Mouse (Mus musculus) embryonic facial prominence, embryonic 14.5 days (tissue): ENCODE measurements around the gene Vmn1r86. TPM values are rescaled to one million over a fixed set of nuclear protein-coding genes. Genes with fewer than 3 reads are reported as not detected.

ENCODE experiments used
- ATAC-seq: fragments of 200-750 bp; cut with Nextera tagmentation; 2 replicates; pipeline ENCODE4 v1.8.0; 2017; ENCODE audit warnings: low read depth, moderate number of reproducible peaks, moderate TSS enrichment
- DNase-seq: peaks from one replicate; pipeline ENCODE4 v3.0.0-alpha.2; 2015; ENCODE audit warnings: low spot score
- H3K27ac ChIP-seq: fragments of 300-500 bp; sonication (generic); replicated peaks from 2 replicates; pipeline ENCODE4 v1.5.1; 2014; ENCODE audit warnings: low read depth, mild to moderate bottlenecking, low read length, moderate library complexity
- H3K27me3 ChIP-seq: fragments of 300-500 bp; sonication (generic); replicated peaks from 2 replicates; pipeline ENCODE4 v1.6.1; 2014; ENCODE audit warnings: low read length; ENCODE audit not compliant: control insufficient read depth, insufficient read depth
- H3K36me3 ChIP-seq: fragments of 300-500 bp; sonication (generic); 2 replicates; pipeline ENCODE4 v1.6.1; 2014; ENCODE audit warnings: low read length, mixed read lengths; ENCODE audit not compliant: control insufficient read depth, insufficient read depth
- H3K4me1 ChIP-seq: fragments of 300-500 bp; sonication (generic); 2 replicates; pipeline ENCODE4 v1.6.1; 2014; ENCODE audit warnings: antibody characterized with exemption, low read length; ENCODE audit not compliant: control insufficient read depth, insufficient read depth
- H3K4me2 ChIP-seq: fragments of 300-500 bp; sonication (generic); 2 replicates; pipeline ENCODE4 v1.6.1; 2014; ENCODE audit warnings: low read depth, mild to moderate bottlenecking, low read length, moderate library complexity, mixed read lengths
- H3K4me3 ChIP-seq: fragments of 300-500 bp; sonication (generic); 2 replicates; pipeline ENCODE4 v1.5.1; 2014; ENCODE audit warnings: low read depth, mild to moderate bottlenecking, low read length
- H3K9ac ChIP-seq: fragments of 300-500 bp; sonication (generic); 2 replicates; pipeline ENCODE4 v1.6.1; 2014; ENCODE audit warnings: low read depth, mild to moderate bottlenecking, low read length, moderate library complexity, mixed read lengths
- H3K9me3 ChIP-seq: fragments of 300-500 bp; sonication (generic); 2 replicates; pipeline ENCODE4 v1.6.1; 2016; ENCODE audit warnings: low read length; ENCODE audit not compliant: control insufficient read depth
- WGBS: fragments of 180-500 bp; shearing (Covaris S2); extraction: QIAGEN DNeasy Blood & Tissue Kit; methylation state at CpG from one replicate; pipeline ENCODE4 v1.1.7; 2014; 5-methylcytosine and 5-hydroxymethylcytosine counted together
- polyA plus RNA-seq: library from polyadenylated mRNA; unstranded; fragments of >200 nt; fragmentation: Nextera tagmentation; extraction: Ambion mirVana; gene quantifications from 2 replicates; pipeline ENCODE4 v1.2.1, GENCODE M21; 2014

Vmn1r86 gene
- polyA plus RNA-seq, 1 experiment from 2014 or later = not detected

GRCm38 (mm10) chr7:13059536-13059935 lies 60.2 kb downstream of the Vmn1r86 start:
- H3K36me3 ChIP-seq = no peaks in the 10 kb centered on the region
- no peaks in the 10 kb centered on the region for H3K27me3 ChIP-seq
- no peak overlapping the region for H3K9ac ChIP-seq
- DNase-seq (no peak), ATAC-seq (no peak)
- no peaks in the 10 kb centered on the region for H3K9me3 ChIP-seq
- no peak overlapping the region for H3K4me2 ChIP-seq
- no peaks in the 10 kb centered on the region for H3K4me1 ChIP-seq
- 89% methylated on average over 9 of the region's 9 CpGs for WGBS
- no peak overlapping the region for H3K4me3 ChIP-seq
- no peak overlapping the region for H3K27ac ChIP-seq

DNA sequence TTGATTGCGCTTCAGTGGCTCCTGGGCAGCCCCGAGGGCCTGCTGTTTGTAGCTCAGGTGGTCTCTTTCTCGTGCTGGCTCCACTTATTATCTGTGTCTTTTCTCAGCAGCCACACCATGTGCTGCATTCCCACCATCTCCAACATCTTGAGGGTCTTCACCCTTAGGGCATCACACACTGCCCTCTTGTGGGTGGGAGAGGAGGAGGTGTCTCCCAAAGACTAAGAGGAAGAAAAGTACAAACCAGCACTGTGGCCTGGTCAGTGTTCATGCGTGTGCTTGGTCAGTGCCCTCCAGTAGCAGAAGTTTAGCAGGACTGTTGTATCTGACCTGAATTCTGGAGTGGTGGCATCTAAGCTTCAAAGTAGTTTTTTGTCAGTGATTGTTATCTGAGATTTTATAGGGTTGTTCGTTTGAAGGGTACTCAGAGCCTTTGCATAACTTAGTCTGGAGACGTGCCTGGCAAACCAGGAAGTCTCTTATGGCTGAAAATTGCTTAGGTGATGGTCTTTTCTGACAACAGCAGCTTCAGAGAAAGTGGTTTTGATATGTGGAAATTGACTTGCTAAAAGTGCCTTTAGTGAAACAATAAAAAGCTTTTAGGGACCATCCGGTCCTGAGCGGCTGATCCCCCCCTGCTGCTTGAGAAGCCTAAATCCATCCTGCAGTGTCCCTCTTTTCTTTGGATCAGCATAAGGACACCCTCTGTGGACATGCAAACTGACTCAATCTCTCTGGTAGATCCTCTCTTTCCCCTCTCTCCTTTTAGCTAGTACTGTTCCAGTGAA lies 62.6 kb downstream of the Vmn1r86 start:
- Histone ChIP-seq H3K27me3 (no peaks in the 10 kb centered on the region), H3K4me1 (peaks cover 4% of the 10 kb centered on the region; the same call in 1 of the 2 replicates), H3K27ac (no peak overlapping the region), H3K4me3 (no peak overlapping the region), H3K9me3 (no peaks in the 10 kb centered on the region), H3K9ac (no peak overlapping the region), H3K36me3 (no peaks in the 10 kb centered on the region), H3K4me2 (no peak overlapping the region)
- no peak for ATAC-seq
- DNase-seq = no peak
- 63% methylated on average over 8 of the region's 8 CpGs for WGBS

- under 1% methylated on average over 41 of the region's 41 CpGs for WGBS
- peak within 1 kb of the TSS; percentile 70 for H3K9ac ChIP-seq
- H3K36me3 ChIP-seq = no peaks in the 10 kb centered on the region
- H3K4me2 ChIP-seq = peak within 1 kb of the TSS; percentile 73
- H3K4me3 ChIP-seq = peak within 1 kb of the TSS; percentile 57
- H3K27ac ChIP-seq = peak within 1 kb of the TSS; percentile 77; the same call in 1 of the 2 replicates
- H3K27me3 ChIP-seq = no peaks in the 10 kb centered on the region
- peaks cover 4% of the 10 kb centered on the region; the same call in 1 of the 2 replicates for H3K4me1 ChIP-seq
- ATAC-seq (peak; percentile 97), DNase-seq (peak; percentile 99)
- no peaks in the 10 kb centered on the region for H3K9me3 ChIP-seq
Observed at GRCm38 (mm10) chr7:13054287-13055010, 65.3 kb downstream of the Vmn1r86 start, which contains the start of gene Mzf1. Mzf1 (minus strand) TSS chr7:13054764.

DNA sequence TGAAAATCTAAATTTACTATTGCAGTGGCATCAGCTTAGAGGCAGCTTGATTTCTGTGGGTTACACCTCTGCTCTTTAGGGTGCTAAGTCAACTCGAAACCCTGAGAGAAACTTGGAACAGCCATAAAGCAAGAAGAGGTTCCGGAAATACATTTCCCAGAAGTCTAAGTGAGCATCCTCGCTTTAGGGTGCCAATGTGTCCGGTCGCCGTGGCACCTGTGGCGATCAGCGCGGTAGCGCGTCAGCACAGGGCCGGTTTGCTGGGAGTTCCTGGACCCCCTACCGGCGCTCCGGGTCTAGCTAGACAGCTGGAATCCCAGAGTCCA lies 65.8 kb downstream of the Vmn1r86 start:
- ATAC-seq (no peak), DNase-seq (no peak)
- Histone ChIP-seq H3K4me3 (peak overlapping the region; percentile 57), H3K9me3 (no peaks in the 10 kb centered on the region), H3K36me3 (no peaks in the 10 kb centered on the region), H3K9ac (peak overlapping the region; percentile 70), H3K4me1 (peaks cover 4% of the 10 kb centered on the region; the same call in 1 of the 2 replicates), H3K27me3 (no peaks in the 10 kb centered on the region), H3K27ac (peak overlapping the region; percentile 77; the same call in 1 of the 2 replicates), H3K4me2 (peak overlapping the region; percentile 73)
- 3% methylated on average over 14 of the region's 15 CpGs for WGBS

DNA sequence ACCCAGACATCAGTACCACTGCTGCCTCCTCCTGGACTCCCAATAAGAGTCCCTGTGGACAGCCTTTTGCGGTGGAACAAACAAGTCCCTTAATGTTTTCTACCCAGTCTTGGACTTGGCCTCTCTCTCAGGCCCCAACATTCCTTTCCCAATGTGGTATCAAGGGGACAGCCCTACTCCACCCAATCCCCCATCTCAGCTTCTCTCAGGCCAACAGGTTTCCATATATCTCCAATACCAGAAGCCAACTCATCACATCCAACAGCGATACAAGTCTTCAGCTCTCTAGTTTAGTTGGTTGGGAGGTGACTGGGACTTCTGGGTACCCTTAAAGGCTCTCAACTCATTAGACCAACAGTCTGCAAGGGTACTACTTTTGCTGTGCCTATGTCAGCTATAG lies 66.2 kb downstream of the Vmn1r86 start:
- 0 out of 2 replicates have a peak overlapping the region, but pooled peaks have one; percentile 77 for H3K27ac ChIP-seq
- H3K4me3 ChIP-seq = peak overlapping the region; percentile 57
- H3K27me3 ChIP-seq = no peaks in the 10 kb centered on the region
- ATAC-seq (no peak), DNase-seq (no peak)
- WGBS = 94% methylated on average over 2 of the region's 2 CpGs
- no peaks in the 10 kb centered on the region for H3K36me3 ChIP-seq
- peak overlapping the region; percentile 70; the same call in 1 of the 2 replicates for H3K9ac ChIP-seq
- H3K4me1 ChIP-seq = peaks cover 4% of the 10 kb centered on the region; the same call in 1 of the 2 replicates
- H3K4me2 ChIP-seq = peak overlapping the region; percentile 73
- H3K9me3 ChIP-seq = no peaks in the 10 kb centered on the region

DNA sequence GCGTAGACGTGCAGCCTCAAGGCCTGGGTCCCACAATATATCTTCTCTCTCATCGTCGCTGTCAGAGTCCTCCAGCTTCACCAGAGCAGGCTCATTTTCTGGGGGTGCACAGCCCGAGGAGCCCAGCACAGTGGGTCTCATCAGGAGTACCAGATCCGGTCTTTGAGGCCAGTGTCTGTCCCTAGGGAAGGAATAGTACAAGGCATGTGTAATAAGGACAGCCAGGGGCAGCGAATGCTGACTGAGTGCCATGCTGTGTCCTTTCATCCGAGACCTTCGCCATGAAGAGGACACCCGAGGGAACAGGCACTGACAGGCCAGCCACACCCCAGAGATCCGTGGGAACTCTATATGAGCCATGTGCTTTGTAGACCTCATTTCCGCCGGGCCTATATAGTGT lies 66.7 kb downstream of the Vmn1r86 start:
- H3K4me2 ChIP-seq = no peak overlapping the region
- ATAC-seq (no peak), DNase-seq (no peak)
- no peak overlapping the region for H3K4me3 ChIP-seq
- H3K4me1 ChIP-seq = peaks cover 4% of the 10 kb centered on the region; the same call in 1 of the 2 replicates
- no peak overlapping the region for H3K9ac ChIP-seq
- no peaks in the 10 kb centered on the region for H3K36me3 ChIP-seq
- no peaks in the 10 kb centered on the region for H3K9me3 ChIP-seq
- no peaks in the 10 kb centered on the region for H3K27me3 ChIP-seq
- H3K27ac ChIP-seq = no peak overlapping the region
- 90% methylated on average over 13 of the region's 13 CpGs for WGBS

Other genes starting within 250 kb of the Vmn1r86 start
- 4.9 and 5.3 TPM in 2 replicates for gene Zfp128, start 238.7 kb downstream of the Vmn1r86 start, polyA plus RNA-seq
- gene Zscan22, start 222.1 kb downstream of the Vmn1r86 start, polyA plus RNA-seq = 15.1 and 16.6 TPM in 2 replicates
- 1,364 and 1,371 TPM in 2 replicates for gene Rps5, start 197.6 kb downstream of the Vmn1r86 start, polyA plus RNA-seq
- gene Rnf225, start 192.5 kb downstream of the Vmn1r86 start, polyA plus RNA-seq = 0.43 and 0.49 TPM in 2 replicates
- 9.4 and 10.9 TPM in 2 replicates for gene Zfp324, start 154.1 kb downstream of the Vmn1r86 start, polyA plus RNA-seq
- gene Zfp446, start 142.1 kb downstream of the Vmn1r86 start, polyA plus RNA-seq = 2.5 and 3.8 TPM in 2 replicates
- gene Slc27a5, start 121.7 kb downstream of the Vmn1r86 start, polyA plus RNA-seq = not detected in 2 replicates
- gene Trim28, start 120.8 kb downstream of the Vmn1r86 start, polyA plus RNA-seq = 321 and 352 TPM in 2 replicates
- gene Zbtb45, start 109.9 kb downstream of the Vmn1r86 start, polyA plus RNA-seq = 20.0 and 23.6 TPM in 2 replicates
- 162 and 169 TPM in 2 replicates for gene Chmp2a, start 85.1 kb downstream of the Vmn1r86 start, polyA plus RNA-seq
- 140 and 147 TPM in 2 replicates for gene Ube2m, start 81.6 kb downstream of the Vmn1r86 start, polyA plus RNA-seq
- gene Mzf1, start 65.2 kb downstream of the Vmn1r86 start, polyA plus RNA-seq = 2.9 and 4.1 TPM in 2 replicates
- not detected in 2 replicates for gene Vmn1r85, start 24.7 kb downstream of the Vmn1r86 start, polyA plus RNA-seq
- gene Vmn1r87, start 20.2 kb upstream of the Vmn1r86 start, polyA plus RNA-seq = not detected in 2 replicates
- gene Vmn1r88, start 39.7 kb upstream of the Vmn1r86 start, polyA plus RNA-seq = not detected in 2 replicates
- gene Vmn1r89, start 93.1 kb upstream of the Vmn1r86 start, polyA plus RNA-seq = not detected in 2 replicates
- gene Lig1, start 157.4 kb upstream of the Vmn1r86 start, polyA plus RNA-seq = 80.5 and 86.9 TPM in 2 replicates
- 3.8 and 4.2 TPM in 2 replicates for gene Zswim9, start 158.8 kb upstream of the Vmn1r86 start, polyA plus RNA-seq
- gene Pla2g4c, start 204.7 kb upstream of the Vmn1r86 start, polyA plus RNA-seq = 0.97 and 1.1 TPM in 2 replicates